Mouse (Mus musculus) myocyte (in vitro differentiated cells): ENCODE results near the gene Dnajc30.

Source experiments
- E2F4 ChIP-seq: IDR thresholded peaks from one replicate; pipeline ENCODE4 v1.6.1; 2011; ENCODE audit warnings: mild to moderate bottlenecking, control low read depth, moderate library complexity; ENCODE audit not compliant: insufficient read depth
- POLR2A ChIP-seq: IDR thresholded peaks from one replicate; pipeline ENCODE4 v1.6.1; 2011; ENCODE audit warnings: low read depth, mild to moderate bottlenecking, control low read depth, moderate library complexity; ENCODE audit not compliant: insufficient read length
- USF1 ChIP-seq: IDR thresholded peaks from one replicate; pipeline ENCODE4 v1.6.1; 2011; ENCODE audit warnings: low read depth, mild to moderate bottlenecking, control low read depth, moderate library complexity

DNA sequence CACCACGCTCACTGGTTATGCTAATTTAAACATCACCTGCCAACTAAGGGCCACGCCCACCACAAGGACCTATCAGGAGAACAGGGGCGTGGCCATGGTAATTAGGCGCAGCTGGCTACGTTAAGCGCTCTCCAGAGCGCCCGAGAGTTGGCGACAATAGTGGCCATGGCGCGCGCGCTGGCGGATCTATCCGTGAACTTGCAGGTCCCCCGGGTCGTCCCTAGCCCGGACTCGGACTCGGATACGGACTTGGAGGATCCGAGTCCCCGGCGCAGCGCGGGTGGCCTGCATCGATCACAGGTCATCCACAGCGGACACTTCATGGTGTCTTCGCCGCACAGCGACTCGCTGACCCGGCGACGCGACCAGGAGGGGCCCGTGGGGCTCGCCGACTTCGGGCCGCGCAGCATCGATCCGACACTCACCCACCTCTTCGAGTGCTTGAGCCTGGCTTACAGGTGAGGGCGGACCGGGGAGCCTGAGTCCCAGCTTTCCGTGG, 42.8 kb downstream of the Dnajc30 start:
- TF ChIP-seq E2F4: no peak
- TF ChIP-seq POLR2A: no peak
- no peak for TF ChIP-seq USF1
